Mouse (Mus musculus) spleen, adult 2 months (tissue): ENCODE results near the gene Hs3st5.

Experiments used
- CTCF ChIP-seq: fragments of 200-500 bp; IDR thresholded peaks from 2 replicates; pipeline ENCODE4 v1.5.1; 2011; ENCODE audit warnings: mild to moderate bottlenecking, inconsistent platforms; ENCODE audit not compliant: insufficient read depth, insufficient read length, insufficient replicate concordance; ENCODE audit errors: extremely low read depth
- POLR2A ChIP-seq: fragments of 200-500 bp; IDR thresholded peaks from 2 replicates; pipeline ENCODE4 v1.6.1; 2011; ENCODE audit warnings: low read depth, low read length, inconsistent platforms

DNA sequence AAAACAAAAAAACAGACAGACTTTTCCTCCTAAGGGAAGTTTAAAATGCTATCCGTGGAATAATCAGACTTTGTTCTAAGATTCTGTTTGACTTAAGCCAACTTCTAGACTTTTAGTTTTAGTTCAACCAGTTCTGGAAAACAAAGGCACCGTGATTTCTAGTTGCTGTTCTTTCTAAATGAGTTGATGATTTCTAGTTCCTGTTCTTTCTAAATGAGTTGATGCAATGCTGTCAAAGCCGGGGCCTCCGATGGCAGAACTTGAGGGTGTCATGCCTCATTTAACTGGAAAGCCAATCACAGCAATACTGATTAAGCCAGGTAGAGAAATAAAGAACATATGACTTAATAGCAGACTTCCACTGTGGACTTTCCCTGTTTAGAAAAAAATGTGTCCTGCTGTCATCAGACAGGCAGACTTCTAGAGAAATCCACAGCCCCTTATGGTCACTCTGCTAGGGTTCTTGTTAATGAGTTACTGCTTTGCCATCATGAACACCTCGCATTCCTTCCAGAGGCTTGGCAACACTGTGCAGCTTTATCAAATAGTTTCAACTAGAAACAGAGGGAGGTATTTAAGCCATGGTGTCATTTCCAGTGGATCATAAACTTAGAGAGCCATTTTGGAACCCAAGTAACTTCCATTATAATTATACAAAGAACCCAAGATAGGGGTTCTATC is 329.4 kb downstream of the Hs3st5 start:
- TF ChIP-seq CTCF (no peak), POLR2A (no peak)
